Mouse (Mus musculus): Measurements from ENCODE around the gene Osbp2. TPM values are rescaled to one million over a fixed set of nuclear protein-coding genes. Genes with fewer than 3 reads are reported as not detected.

Osbp2 gene
- total RNA-seq, 2 experiments from 2014 or later, result 5.4 to 6.1 TPM

- no peak for DNase-seq
Measured at GRCm38 (mm10) chr11:3703089-3703992, 160.4 kb downstream of the Osbp2 start.

GRCm38 (mm10) chr11:3697441-3697840 lies 166.3 kb downstream of the Osbp2 start:
- no peak for DNase-seq

GRCm38 (mm10) chr11:3696086-3696616 lies 167.6 kb downstream of the Osbp2 start:
- no peak for DNase-seq

- DNase-seq, result no peak
Measured at GRCm38 (mm10) chr11:3691746-3692145, 172.0 kb downstream of the Osbp2 start.

- DNase-seq, result no peak
Measured at GRCm38 (mm10) chr11:3686885-3687284, 176.8 kb downstream of the Osbp2 start.

- no peak for DNase-seq
Measured at GRCm38 (mm10) chr11:3686318-3686717, 177.4 kb downstream of the Osbp2 start.

- no peak for DNase-seq
Measured at GRCm38 (mm10) chr11:3685431-3685830, 178.3 kb downstream of the Osbp2 start.

GRCm38 (mm10) chr11:3684723-3685430 lies 178.8 kb downstream of the Osbp2 start:
- DNase-seq, result no peak

GRCm38 (mm10) chr11:3684232-3684631 lies 179.5 kb downstream of the Osbp2 start:
- no peak for DNase-seq

GRCm38 (mm10) chr11:3683696-3684095 lies 180.0 kb downstream of the Osbp2 start:
- DNase-seq, result no peak

GRCm38 (mm10) chr11:3679771-3680170 lies 183.9 kb downstream of the Osbp2 start:
- no peak for DNase-seq

GRCm38 (mm10) chr11:3677204-3677603 lies 186.5 kb downstream of the Osbp2 start:
- DNase-seq, result no peak

GRCm38 (mm10) chr11:3676423-3676822 lies 187.3 kb downstream of the Osbp2 start:
- no peak for DNase-seq

- no peak for DNase-seq
Measured at GRCm38 (mm10) chr11:3674545-3674944, 189.2 kb downstream of the Osbp2 start.

- no peak for DNase-seq
Measured at GRCm38 (mm10) chr11:3671000-3671628, 192.6 kb downstream of the Osbp2 start.

GRCm38 (mm10) chr11:3669849-3670248 lies 193.9 kb downstream of the Osbp2 start:
- no peak for DNase-seq

- DNase-seq, result no peak
Measured at GRCm38 (mm10) chr11:3668768-3669167, 194.9 kb downstream of the Osbp2 start.

GRCm38 (mm10) chr11:3667506-3667905 lies 196.2 kb downstream of the Osbp2 start:
- DNase-seq, result no peak

- no peak for DNase-seq
Measured at GRCm38 (mm10) chr11:3661964-3662363, 201.7 kb downstream of the Osbp2 start.

Data from heart, postnatal 4 days (tissue).